Mouse (Mus musculus) ES-Bruce4 (cell line): ENCODE measurements around the gene Spi1.

Source experiments
- CTCF ChIP-seq: IDR thresholded peaks from one replicate; pipeline ENCODE4 v1.8.1; 2011; ENCODE audit warnings: low read depth, low read length
- EP300 ChIP-seq: IDR thresholded peaks from 2 replicates; pipeline ENCODE4 v1.6.1; 2011; ENCODE audit warnings: low read depth, low read length; ENCODE audit not compliant: insufficient read depth
- POLR2A ChIP-seq: IDR thresholded peaks from one replicate; pipeline ENCODE4 v1.8.1; 2011; ENCODE audit warnings: low read length; ENCODE audit not compliant: insufficient read depth

DNA sequence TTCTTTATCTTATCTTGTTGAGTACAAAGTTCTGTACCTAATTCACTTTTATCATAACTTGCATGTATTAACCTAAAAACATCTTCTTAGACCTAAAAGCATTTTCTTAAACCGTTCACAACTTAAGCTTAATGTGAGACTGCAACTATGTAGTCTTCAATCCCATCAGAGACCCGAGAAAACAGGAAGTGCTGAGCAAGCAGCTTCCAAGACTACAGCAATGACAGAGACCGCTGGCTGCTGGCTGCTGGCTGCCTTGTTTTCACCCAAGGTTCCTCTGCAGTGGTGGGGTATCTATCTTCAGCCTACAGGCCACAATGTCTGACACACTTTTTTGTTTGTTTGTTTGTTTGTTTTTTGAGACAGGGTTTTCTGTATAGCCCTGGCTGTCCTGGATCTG lies 30.3 kb upstream of the Spi1 start:
- TF ChIP-seq CTCF, result no peak
- TF ChIP-seq POLR2A, result no peak
- no peak for TF ChIP-seq EP300
